Mouse (Mus musculus) heart, adult 8-10 months (tissue): ENCODE results near the gene Gm45837. TPM values are rescaled to one million over a fixed set of nuclear protein-coding genes. Genes with fewer than 3 reads are reported as not detected.

Experiments
- DNase-seq: peaks from one replicate; pipeline ENCODE4 v3.0.0; 2022; ENCODE audit warnings: low spot score
- total RNA-seq, 4 experiments: library from RNA; stranded (reverse); gene quantifications; 2 replicates each; pipeline ENCODE4 v1.2.4; 2022

Gene Gm45837
- total RNA-seq, 4 experiments from 2014 or later, result 3.7 to 4.3 TPM; not detected in 2

DNA sequence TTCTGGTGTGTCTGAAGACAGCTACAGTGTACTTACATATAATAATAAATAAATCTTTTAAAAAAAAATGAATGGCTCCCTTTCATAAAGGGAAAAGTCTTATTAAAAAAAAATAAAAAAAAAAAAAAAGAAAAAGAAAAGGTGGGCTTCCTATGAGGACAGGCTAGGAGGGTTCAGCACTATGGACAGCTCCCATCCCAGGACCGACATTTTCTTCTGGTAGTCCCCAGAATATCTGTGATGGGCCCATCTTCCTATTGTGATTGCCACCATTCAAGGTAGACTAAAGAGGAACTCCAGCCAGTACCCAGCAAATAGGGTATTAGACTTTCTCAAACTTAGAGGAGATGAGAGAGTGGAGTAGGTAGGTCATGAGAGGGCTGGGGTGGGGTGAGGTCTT, 27.2 kb downstream of the Gm45837 start:
- no peak for DNase-seq

DNA sequence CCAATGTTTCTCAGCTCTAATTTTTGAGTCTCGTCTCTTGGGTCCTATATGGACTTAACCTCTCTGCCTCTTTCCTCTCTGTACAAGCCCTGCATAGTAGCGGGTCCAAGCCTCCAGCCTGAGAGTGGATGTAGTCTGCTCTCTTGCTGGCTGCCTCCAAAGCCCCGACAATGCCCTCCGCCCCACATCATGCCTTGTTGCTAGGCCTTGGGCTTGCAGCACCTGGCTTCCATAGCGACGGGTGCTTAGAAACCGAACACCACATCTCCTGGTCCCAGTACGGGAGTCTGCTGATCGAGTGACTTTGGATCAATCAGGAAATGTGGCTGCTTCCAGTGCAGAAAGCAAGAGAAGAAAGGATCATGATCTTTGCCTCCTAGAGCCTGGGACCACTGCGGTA, 32.4 kb downstream of the Gm45837 start:
- DNase-seq, result no peak

DNA sequence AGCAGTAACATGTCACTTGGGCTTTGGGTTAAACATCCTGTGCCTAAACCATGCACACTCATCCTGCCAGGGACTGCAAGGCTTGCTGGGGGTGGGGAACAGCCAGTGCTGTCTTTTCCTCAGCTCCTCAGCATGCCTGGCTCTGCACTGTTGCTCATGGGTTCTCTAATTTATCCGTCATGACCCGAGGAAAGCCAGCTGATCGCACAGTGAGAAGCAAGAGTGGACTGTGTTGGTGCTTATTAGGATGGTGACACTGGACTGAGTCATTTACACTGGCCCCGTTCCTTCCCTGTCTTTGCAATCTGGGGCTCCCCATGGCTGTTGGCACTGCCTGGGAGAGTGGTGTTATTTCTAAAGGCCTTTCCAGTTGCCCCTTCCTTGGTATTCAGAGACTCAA, 33.5 kb downstream of the Gm45837 start:
- no peak for DNase-seq

DNA sequence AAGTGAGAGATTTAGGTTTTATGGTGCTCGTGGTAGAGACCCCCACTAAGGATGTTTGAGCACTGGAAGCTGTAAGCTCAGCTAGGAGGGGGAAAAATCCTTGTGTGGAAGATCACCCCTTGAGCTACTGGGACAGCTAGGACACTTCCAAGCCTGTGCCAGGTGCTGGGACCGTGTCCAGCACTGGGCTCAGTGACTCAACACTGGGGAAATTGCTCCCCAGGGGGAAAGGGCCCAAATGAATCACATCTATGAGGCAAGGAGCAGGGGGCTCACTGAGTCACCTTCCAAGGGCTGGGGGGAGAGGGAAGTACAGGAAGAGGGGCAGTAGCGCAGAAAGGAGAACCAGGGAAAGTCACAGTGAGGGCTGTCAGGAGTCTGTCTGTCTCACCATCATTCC, 39.2 kb downstream of the Gm45837 start:
- no peak for DNase-seq

DNA sequence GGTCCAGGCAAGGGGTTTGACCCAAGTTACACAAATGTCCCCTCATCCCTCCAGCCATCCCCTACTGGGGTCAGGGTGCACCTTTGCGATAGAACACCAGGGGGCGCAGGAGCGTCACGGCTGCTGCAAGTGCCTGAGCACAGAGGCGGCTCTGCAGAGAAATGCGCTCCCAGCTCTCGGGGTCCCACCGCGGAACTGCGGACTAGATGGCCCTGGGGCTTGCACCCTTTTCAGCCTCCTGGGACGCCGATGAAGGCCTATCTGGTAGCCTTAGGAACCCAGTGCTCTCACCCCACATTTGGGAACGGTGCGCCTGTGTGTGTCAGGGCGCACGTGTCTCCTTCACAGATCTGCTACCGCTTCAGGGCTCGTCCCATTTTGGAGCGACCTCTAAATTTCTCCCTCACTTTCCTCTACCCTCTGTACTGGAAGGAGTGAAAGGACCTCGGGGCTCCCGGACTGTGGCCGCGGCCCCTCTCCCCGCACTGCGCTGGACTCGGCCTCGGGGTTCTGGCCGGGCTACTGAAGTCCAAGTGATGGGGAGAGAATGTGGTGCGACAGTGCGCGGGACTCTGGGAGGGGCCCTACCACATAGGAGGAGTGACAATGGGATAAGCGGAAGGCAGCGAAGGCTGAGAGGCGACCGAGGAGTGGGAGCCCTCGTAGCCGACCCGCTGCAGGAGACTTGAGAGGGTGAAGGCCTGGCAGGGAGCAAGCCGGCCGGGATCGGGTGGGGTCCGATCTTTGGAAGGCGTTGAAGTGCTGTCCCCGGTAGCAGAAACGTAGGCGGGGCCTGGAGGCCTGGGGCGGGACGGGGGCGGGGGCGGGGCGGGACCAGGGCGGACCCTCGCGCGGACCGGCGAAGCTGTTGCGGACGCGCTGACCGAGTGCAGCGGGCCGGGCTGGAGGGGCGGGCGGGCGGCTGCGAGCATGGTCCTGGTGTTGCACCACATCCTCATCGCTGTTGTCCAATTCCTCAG, 40.0 kb downstream of the Gm45837 start:
- peak; percentile 91 for DNase-seq

DNA sequence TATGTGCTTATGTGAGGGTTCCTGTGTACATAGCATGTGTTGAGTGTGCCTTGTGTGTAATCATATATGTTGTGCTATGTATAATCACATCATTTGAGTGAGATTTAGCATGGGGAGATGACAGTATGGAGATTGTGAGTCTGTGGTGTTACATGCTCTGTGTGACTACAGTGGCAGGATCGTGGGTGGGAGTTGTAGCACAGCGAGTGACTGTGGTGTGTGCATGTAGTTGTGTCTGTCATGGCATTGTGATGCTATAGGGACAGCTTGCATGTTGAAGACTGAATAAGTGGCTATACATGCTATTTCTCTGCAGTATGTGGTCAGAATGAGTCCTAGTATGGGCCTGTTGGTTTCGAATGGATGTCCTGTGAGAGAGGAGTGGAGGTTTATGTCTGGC, 42.0 kb downstream of the Gm45837 start:
- DNase-seq, result no peak

DNA sequence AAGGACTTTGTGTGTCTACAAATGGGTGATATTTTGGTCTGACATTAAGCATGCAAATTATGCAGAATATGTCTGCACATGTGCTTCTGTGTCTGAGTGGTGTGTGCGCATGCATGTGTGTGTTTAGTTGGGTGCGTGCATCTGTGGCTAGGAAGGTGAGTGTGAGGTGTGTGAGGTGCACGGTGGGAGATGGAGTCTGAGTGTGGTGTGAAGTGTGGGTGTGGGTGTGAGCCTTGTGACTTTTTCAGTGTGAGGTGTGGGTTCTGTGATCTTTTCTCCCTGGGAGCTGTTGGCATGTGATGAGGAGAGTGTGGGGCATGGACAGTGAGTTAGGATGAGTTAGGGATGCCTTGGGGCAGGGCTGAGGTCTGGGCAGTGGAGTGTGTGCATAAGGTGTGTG, 42.6 kb downstream of the Gm45837 start:
- no peak for DNase-seq

DNA sequence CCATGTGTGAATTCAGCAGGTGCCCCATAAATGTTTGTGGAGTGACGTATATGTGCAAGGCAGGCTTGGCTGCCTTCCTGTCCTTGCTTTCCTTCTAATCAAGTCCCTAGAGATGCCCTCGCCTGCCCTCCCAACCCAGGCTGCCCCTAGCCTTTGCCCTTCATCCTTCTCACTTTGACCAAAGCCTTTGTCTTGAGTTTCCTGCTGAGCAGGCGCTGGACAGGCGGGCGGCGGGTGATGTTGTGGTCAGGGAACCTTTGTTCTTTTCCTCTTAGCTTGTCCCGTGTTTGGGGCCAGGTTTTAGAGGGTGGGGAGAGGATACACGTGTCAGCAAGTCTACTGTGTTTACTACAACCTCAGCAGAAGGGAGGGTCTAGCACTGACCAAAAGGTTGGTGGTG, 43.0 kb downstream of the Gm45837 start:
- DNase-seq, result peak; percentile 78

DNA sequence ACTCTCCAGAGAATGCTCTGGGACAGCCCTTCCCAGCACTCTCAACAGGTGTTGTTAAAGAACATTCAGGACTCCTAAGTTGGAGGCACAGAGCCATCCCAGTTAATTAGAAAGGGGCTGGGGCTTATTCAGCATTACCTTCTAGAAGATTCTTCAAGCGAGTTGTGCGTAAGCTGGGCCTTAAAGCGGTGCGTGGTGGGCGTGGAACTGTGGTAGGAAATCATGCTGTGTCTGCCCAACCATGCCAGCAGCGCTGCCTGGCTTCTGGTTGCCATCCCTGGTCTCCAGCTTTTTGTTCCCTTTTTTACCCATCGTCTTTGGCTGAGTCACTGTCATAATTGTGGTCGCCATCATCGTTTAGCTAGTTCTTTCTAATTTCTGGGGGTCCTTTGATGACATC, 43.8 kb downstream of the Gm45837 start:
- DNase-seq, result no peak

DNA sequence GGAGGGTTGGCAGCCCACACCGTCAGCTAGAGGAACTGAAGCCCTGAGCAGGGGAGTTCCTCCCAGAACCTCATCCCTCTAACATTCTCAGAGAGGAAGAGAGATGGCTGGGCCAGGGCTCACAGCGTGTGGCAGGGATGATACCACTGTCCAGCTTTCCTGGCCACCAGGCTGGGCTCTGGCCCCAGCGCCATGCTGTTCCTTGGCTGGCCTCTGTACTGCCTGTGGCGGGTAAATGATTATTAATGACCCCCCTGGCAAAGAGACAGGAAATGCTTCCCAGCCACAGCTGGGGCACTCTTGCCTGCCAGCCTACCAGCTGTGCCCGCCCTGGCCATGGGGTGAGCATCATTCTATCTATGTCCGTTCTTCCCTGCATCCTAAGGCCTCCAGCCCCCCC, 44.5 kb downstream of the Gm45837 start:
- DNase-seq, result no peak

DNA sequence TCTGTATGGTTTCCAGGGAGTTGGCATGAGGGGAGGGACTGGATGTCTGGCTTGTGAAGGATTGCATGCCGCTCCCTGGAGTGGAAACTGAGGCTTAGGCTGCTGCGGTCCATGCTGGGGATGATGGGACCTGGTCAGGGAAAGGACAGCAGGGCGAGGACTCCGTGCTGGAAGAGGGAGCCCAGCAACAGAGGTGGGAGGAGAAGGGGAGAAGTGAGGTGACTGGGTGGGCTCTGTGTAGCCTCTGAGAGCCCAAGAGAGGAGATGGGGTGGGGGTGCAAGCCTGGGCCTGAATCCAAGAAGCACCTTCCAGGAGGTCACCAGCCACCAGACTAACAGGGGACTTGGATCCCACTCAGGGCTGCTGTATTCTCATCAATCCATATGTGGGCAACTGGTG, 45.6 kb downstream of the Gm45837 start:
- no peak for DNase-seq

DNA sequence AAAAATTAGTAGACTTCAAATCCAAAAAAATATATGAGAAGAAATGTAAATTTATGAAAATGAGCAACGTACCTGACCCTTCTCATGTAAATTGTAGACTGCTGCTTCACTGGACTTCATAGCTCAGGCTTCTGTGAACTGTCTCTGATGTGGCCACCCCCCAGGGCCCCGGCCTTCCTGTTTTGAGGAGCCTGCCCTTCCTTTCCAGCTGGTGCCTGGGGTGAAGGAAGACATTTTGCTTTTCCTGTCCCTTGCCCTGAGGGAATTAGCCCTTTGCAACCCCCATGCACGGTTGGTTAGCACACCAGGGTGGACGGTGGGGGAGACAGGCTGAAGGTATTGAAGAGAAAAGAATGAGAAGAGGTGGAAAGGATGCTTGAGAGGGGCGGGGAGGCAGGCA, 46.1 kb downstream of the Gm45837 start:
- no peak for DNase-seq

DNA sequence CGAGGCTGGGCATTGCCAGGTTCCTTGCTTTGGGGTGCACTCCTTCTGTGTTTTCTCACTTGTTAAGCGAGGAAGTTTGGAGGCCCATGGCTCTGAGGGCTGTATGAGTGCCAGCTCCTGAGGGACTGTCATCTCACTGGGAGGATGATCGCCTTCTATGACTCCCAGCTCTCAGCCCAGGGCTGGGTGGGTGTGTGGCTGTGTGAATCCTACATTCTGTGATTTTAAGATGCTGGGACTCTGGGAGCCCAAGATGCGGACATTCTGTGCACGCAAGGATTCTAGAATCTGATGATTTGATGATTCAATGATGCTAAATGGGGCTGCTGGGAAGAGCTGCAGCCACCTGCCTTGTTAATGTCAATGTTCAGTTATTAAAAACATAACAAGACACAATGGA, 46.6 kb downstream of the Gm45837 start:
- no peak for DNase-seq

DNA sequence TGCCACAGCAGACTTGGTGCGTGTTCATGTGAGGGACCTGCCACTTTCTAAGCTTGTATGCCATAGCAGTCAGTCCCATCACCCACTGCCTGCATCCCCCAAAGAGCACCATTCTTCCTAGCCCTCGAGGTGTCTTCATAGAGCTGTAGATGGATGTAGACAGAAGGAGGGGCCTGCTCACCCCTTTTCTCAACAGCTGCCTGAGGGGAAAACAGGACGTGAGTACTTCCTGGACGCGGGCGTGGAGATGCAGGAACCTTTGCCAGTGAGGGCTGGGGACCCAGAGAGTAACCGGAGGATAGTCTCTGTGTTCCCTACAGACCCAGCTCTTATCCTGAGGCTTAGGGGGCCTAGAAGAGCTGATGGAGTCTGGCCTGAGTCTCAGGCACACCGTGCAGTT, 47.1 kb downstream of the Gm45837 start:
- DNase-seq, result no peak

DNA sequence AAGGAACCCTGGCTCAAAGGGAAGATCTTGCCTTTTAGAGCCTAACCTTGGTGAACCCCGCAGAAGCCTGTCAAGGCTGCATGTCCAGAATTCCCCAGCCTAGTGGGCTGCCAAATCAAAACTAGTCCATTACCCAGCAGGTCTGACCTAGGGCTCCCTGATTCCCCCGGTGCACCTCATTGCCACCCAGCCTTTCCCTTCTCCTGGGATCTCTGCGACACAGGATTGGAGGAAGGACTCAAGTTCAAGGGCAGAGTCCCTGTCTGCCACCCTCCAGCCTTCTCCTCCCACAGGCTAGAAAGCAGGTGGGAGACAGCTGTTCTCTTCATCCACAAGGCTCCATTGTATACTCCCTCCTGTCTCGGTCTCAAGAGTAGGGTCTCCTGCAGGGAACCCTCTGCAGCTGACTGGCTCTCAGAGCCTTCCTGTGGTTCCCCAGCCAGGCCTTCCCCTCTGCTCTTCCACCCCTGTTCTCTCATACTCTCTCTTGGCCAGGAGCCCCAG, 47.6 kb downstream of the Gm45837 start:
- DNase-seq, result no peak

DNA sequence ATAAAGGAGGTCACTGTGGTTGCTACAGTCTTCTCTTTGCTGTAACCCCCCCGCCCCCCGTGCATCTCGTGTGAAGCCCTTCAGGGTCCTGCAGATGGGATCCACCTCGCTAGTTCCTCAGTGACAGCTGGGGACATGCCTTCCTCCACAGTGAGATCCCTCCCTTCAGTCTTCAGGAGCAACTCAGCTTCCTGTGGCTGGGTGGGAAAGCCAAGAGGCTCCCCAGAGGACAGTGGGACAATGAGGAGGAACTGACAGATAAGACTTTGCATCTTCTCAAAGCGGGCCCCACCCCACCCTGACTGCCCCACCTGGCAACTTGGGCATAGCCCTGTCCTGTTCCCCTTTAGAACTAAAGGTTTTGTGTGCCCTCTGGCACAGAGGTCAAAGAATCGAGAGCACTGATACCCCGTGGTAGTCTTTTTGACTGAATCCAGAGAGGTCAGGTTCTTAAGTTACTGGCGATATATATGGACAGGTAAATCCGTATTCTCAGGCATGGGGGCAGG, 48.7 kb downstream of the Gm45837 start:
- DNase-seq, result no peak

DNA sequence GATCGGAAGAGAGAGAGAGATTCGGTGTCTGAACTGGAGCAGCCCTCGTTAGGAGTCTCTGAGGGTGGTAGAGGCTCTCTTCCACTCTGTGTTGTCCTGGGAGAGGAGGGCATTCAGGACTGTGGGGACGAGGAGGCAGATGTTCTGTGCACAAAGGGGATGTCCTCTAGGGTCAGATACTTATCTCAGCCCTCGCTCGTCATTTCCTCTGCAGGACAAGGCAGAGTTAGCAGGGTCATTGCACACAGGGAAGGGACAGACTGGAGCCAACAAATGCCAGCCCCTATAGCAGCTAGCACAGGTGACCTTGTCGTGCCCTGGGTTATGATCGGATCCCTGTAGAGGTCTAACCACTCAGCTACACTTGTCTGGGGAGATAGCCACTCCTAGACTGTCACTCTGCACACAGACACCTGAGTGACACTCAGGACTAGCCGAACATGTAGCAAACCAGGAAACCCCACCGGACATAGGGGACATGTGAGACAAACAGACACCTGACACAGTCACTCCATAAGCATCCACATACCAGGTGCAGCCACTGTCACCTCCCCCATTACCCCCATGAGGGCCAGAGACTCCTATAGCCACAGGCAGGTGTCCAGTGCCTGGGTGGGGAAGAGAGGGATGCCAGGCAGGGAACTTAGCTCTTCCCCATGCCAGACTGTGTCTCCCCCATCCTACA, 49.4 kb downstream of the Gm45837 start:
- no peak for DNase-seq

DNA sequence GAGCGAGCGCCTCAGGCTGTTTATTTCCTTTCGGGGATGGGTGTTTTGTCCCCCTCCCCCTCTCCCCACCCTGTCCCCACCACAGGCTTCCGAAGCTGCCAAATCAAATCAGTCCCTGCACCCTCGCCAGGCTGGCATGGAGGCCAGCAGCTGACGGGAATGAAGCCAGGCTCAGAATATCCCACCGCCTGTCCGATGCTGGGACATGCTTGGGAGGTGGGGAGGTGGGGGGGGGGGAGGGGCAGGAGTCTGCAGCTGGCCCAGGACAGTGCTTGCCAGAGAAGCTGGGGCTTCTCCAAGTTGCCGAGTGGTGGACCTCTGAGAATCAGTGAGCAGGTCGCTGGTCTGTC, 49.9 kb downstream of the Gm45837 start:
- DNase-seq, result peak; percentile 73

DNA sequence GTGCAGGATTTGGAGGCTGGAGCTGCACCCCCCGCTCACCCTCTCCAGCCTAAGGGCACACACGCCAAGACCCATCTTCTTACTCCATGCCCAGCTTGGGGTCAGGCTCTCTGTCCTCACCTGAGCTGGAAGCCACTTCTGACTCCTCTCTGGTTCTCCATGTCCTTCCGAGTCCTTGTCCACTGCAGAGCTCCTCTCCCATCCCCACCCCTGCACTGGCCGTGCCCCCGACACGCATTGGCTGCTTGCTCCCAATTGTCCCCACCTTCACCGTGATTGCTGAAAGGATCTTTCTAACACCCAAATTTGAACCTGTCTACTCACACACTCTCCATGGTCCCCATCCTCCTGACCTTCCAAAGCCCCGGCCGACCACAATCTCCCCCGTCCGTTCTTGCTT, 50.9 kb downstream of the Gm45837 start:
- DNase-seq, result no peak

DNA sequence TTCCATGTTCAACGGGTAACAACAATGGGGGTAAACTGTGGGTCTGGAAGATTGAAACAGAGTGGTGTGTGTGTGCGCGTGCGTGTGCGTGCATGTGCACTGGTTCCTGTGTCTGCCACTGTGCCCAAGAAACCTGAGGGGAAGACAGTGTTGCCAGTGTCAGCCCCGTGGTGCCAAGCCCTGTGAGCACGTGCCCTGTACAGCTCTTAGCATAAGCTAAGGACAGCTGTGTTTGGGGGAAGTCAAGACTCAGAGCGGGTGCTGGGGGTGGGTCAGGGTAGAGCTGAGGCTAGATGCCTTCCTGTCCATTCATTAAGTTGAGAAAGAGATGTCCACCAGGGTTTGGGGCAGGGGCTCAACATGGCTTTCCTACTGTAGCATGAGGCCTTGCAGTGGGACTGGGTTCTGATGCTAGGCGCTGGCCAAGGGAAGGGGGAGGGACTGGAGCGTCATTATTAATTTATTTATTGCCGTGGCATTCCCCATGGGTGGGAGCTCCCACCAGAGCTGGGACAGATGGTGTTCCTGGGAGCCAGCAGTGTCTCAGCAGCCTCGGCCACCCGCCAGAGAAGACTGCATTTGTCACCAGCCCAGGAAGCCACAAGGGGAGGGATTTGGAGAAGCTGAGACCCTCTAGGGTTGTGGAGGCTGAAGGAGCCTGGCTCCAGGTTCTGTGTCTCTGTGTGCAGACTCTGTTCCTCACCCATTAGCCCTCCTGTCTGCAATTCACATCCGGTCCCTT, 51.8 kb downstream of the Gm45837 start:
- DNase-seq, result no peak

DNA sequence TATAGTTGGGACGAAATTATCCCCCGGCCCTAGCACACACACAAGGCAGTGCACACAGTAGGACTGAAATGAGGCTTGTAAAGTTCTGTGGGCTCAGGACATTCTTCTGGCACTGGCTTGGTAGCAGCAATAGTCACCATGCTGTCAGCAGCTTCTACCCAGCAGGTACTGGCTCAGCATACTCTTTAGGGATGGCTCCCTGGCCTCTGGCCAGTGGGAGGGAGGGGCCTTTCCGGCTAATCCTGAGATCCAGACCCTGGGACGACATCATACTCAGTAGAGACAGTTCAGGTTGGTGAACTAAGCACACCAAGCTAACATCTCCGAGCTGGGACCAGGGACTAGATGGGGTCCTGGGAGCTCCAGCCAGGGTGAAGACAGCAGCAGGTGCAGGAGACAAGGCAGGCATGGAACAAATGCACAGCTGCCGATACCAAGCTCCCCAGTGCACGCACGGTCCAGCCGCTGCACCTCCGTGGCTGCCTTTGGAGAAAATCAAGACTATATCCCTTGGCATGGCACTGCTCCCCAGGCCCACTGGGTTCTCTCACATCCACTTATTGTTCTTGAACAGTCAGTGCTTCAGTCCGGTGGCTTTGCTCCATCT, 53.1 kb downstream of the Gm45837 start:
- no peak for DNase-seq

DNA sequence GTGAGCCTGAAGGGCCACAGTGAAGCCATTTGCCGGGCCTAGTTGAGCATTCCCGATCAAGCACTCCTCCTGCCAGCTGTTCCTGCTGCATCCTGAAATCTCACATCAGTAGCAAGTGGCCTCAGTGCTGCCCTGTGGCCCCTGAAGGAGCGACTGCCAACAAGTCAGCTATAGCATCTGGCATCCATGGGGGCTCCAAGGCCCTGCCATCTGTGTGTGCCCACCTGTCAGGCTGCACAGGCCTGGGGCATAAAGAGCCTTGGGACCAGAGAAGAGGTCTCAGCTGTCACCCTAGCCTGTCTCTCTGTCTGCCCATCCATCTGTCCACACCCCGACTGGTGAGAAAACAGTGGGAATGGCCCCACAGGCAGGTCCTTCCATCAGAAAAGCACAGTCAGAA, 54.2 kb downstream of the Gm45837 start:
- DNase-seq, result no peak
